Mouse (Mus musculus) hindbrain, embryonic 11.5 days (tissue): ENCODE data around the gene Armc12. TPM values are rescaled to one million over a fixed set of nuclear protein-coding genes. Genes with fewer than 3 reads are reported as not detected.
"Not testable (repeated sequence)": the region's sequence is repeated elsewhere in the genome, so short reads cannot be mapped to it uniquely, and the experiment has no call there.

Experiments
- ATAC-seq: fragments of 200-750 bp; cut with Nextera tagmentation; 2 replicates; pipeline ENCODE4 v1.8.0; 2017; ENCODE audit warnings: mild to moderate bottlenecking, moderate TSS enrichment, moderate library complexity; ENCODE audit not compliant: low FRiP score
- DNase-seq: peaks from one replicate; pipeline ENCODE4 v3.0.0-alpha.2; 2015; ENCODE audit warnings: low spot score
- H3K27ac ChIP-seq: fragments of 300-500 bp; sonication (generic); 2 replicates; pipeline ENCODE4 v1.5.1; 2014; ENCODE audit warnings: mild to moderate bottlenecking, low read depth, low read length
- H3K27me3 ChIP-seq: fragments of 300-500 bp; sonication (generic); 2 replicates; pipeline ENCODE4 v1.6.1; 2014; ENCODE audit warnings: mild to moderate bottlenecking, low read length, moderate library complexity, mixed read lengths; ENCODE audit not compliant: control insufficient read depth, insufficient read depth
- H3K36me3 ChIP-seq: fragments of 300-500 bp; sonication (generic); 2 replicates; pipeline ENCODE4 v1.6.1; 2014; ENCODE audit warnings: mild to moderate bottlenecking, low read length, moderate library complexity, mixed read lengths; ENCODE audit not compliant: control insufficient read depth, insufficient read depth
- H3K4me1 ChIP-seq: fragments of 300-500 bp; sonication (generic); replicated peaks from 2 replicates; pipeline ENCODE4 v1.6.1; 2014; ENCODE audit warnings: low read length, mixed read lengths; ENCODE audit not compliant: control insufficient read depth, insufficient read depth
- H3K4me2 ChIP-seq: fragments of 300-500 bp; sonication (generic); replicated peaks from 2 replicates; pipeline ENCODE4 v1.6.1; 2014; ENCODE audit warnings: mild to moderate bottlenecking, low read depth, low read length
- H3K4me3 ChIP-seq: fragments of 300-500 bp; sonication (generic); 2 replicates; pipeline ENCODE4 v1.5.1; 2014; ENCODE audit warnings: low read depth, low read length
- H3K9ac ChIP-seq: fragments of 300-500 bp; sonication (generic); 2 replicates; pipeline ENCODE4 v1.6.1; 2014; ENCODE audit warnings: low read depth, low read length
- H3K9me3 ChIP-seq: fragments of 300-500 bp; sonication (generic); 2 replicates; pipeline ENCODE4 v1.6.1; 2016; ENCODE audit warnings: low read length; ENCODE audit not compliant: control insufficient read depth
- WGBS: fragments of 180-500 bp; shearing (Covaris S2); extraction: QIAGEN DNeasy Blood & Tissue Kit; methylation state at CpG from one replicate; pipeline ENCODE4 v1.1.7; 2014; 5-methylcytosine and 5-hydroxymethylcytosine counted together
- polyA plus RNA-seq: library from polyadenylated mRNA; unstranded; fragments of >200 nt; fragmentation: Nextera tagmentation; extraction: Ambion mirVana; gene quantifications from 2 replicates; pipeline ENCODE4 v1.2.1, GENCODE M21; 2014

Armc12 gene
- polyA plus RNA-seq, 1 experiment from 2014 or later, result not detected

DNA sequence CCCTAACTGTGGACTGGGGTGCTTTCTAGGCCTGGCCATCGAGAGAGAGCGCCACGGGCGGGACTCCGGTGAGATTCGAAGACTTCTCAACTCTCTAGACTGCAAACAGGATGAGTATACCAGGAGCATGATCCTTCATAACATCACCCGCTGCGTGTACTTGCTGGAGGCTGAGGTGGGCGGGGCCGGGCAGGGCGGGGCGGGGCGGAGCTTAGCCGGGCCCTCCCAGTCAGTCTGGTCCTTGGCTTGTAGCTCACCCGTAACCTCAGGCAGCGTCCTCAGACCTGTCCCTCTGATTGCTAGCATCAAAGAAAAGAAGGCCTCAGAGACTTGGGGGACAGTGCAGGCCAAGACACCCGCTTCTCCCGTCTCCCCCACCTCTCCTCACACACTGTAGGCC is 1.3 kb downstream of the Armc12 start:
- Histone ChIP-seq H3K36me3 (no peaks in the 10 kb centered on the region), H3K9ac (no peak overlapping the region), H3K27ac (no peak overlapping the region), H3K4me1 (no peaks in the 10 kb centered on the region), H3K4me3 (no peak overlapping the region), H3K4me2 (peak overlapping the region; percentile 19; the same call in 1 of the 2 replicates), H3K9me3 (no peaks in the 10 kb centered on the region), H3K27me3 (0 out of 2 replicates have a peak, but pooled peaks cover 3% of the 10 kb centered on the region)
- no peak for ATAC-seq
- peak; percentile 51 for DNase-seq
- 10% methylated on average over 18 of the region's 18 CpGs for WGBS

DNA sequence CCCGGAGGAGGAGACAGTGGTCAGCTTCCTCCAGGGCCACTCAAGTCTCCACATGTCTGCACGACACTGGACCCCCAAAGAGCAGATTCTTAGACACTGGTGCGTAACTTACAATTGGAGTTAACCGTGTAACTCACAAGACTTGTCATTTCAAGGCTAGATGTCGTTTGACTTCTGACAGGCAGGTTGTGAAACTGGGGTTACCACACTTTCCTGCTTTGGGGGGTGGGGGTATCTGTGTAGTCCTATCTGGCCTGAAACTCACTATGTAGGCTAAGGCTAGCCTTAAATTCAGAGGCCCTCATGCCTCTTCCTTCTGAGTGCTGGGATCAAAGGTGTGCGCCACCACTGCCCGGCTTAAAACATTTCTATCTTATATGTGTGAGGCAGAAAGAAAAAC is 2.0 kb downstream of the Armc12 start:
- ATAC-seq, result no peak
- WGBS, result 90% methylated on average over 7 of the region's 7 CpGs
- no peak overlapping the region for H3K4me2 ChIP-seq
- no peaks in the 10 kb centered on the region for H3K9me3 ChIP-seq
- H3K4me1 ChIP-seq, result no peaks in the 10 kb centered on the region
- no peak overlapping the region for H3K4me3 ChIP-seq
- H3K36me3 ChIP-seq, result no peaks in the 10 kb centered on the region
- no peak overlapping the region for H3K9ac ChIP-seq
- 0 out of 2 replicates have a peak, but pooled peaks cover 3% of the 10 kb centered on the region for H3K27me3 ChIP-seq
- no peak overlapping the region for H3K27ac ChIP-seq
- DNase-seq, result no peak

DNA sequence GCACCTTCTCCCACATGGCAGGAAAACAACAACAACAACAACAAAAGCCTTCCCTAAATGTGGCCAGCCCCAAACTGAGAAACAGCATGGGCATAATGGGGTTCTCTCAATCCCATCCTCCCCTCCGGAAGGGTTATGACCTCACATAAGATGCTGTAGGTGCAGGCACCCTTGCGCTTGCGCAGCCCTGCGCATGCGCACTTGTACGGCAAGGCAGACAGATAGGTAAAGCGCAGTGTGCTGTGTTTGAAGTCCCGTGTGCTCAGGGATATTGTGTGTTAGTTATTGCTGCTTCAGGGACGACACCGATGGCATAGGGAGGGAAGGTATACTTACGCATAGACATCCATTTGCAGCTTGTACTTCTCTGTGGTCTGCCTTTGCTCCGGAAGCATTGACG is 2.7 kb downstream of the Armc12 start:
- no peak overlapping the region for H3K4me2 ChIP-seq
- WGBS, result 84% methylated on average over 13 of the region's 13 CpGs
- DNase-seq (no peak), ATAC-seq (no peak)
- H3K4me1 ChIP-seq, result no peaks in the 10 kb centered on the region
- no peak overlapping the region for H3K9ac ChIP-seq
- H3K27ac ChIP-seq, result no peak overlapping the region
- no peaks in the 10 kb centered on the region for H3K36me3 ChIP-seq
- no peaks in the 10 kb centered on the region for H3K9me3 ChIP-seq
- H3K27me3 ChIP-seq, result 0 out of 2 replicates have a peak, but pooled peaks cover 3% of the 10 kb centered on the region
- H3K4me3 ChIP-seq, result no peak overlapping the region

DNA sequence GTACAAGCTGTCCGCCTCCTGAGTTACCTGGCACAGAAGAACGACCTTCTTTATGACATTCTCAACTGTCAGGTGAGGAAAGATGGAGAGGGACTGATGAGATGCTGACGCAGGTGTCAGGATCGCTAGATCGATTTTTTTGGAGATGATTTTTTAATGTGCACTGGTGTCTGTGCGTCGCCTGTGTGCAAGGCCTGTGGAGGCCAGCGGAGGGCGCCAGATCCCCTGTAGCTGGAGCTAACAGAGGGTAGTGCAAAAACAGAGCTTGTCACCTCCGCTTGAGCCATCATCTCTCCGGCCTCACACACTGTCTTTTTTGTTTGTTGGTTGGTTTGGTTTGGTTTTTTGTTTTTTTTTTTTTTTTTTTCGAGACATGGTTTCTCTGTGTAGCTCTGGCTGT is 7.3 kb downstream of the Armc12 start:
- Histone ChIP-seq H3K4me2 (no peak overlapping the region), H3K9ac (no peak overlapping the region), H3K4me3 (no peak overlapping the region), H3K27me3 (no peaks in the 10 kb centered on the region), H3K36me3 (no peaks in the 10 kb centered on the region), H3K27ac (no peak overlapping the region), H3K9me3 (peaks cover 2% of the 10 kb centered on the region; the same call in 1 of the 2 replicates), H3K4me1 (no peaks in the 10 kb centered on the region)
- 49% methylated on average over 12 of the region's 12 CpGs for WGBS
- DNase-seq, result no peak
- ATAC-seq, result no peak

DNA sequence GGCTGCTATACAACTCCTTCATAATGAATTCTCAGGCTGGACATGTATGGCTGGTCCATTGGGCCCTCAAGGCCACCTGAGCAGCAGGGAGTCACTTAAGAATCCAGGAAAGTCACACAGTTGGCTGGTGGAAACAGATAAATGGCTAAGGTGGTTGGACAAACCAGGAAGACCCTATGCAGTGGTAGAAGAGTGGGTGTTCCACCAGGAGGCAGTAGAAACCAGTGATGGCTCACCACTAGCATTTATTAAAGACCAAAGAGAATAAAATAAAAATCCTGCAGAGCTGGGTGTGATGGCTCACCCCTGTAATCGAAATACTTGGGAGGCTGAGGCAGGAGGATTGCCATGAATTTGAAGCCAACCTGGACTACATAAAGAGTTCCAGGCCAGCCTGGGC is 16.3 kb downstream of the Armc12 start:
- DNase-seq (no peak), ATAC-seq (no peak)
- no peak overlapping the region for H3K4me2 ChIP-seq
- no peak overlapping the region for H3K9ac ChIP-seq
- no peak overlapping the region for H3K4me3 ChIP-seq
- H3K27ac ChIP-seq, result no peak overlapping the region
- H3K9me3 ChIP-seq, result no peaks in the 10 kb centered on the region
- H3K36me3 ChIP-seq, result no peaks in the 10 kb centered on the region
- no peaks in the 10 kb centered on the region for H3K4me1 ChIP-seq
- 97% methylated on average over 1 of the region's 1 CpGs for WGBS
- H3K27me3 ChIP-seq, result no peaks in the 10 kb centered on the region

DNA sequence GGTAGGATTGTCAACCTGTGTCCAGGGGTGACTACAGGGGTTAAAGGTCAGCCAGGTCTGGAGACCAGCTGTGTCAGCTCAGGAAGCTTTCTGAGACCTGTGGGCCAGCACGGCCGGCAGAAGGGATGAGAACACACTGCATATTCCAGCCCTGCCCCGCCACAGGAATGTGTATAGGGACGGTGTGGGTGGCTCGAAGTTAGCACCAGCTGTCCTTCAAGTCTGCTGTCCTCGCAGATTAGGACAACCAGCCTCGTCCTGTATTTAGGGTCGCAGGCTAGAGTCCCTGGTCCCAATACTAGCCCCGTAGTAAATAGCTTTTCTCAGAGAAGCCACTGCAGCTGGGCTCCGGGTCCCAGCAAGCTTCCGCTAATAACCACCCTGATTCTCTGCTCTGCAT is 17.9 kb downstream of the Armc12 start:
- H3K27ac ChIP-seq, result no peak overlapping the region
- no peak overlapping the region for H3K4me3 ChIP-seq
- H3K36me3 ChIP-seq, result no peaks in the 10 kb centered on the region
- H3K27me3 ChIP-seq, result no peaks in the 10 kb centered on the region
- no peaks in the 10 kb centered on the region for H3K4me1 ChIP-seq
- H3K4me2 ChIP-seq, result no peak overlapping the region
- ATAC-seq, result no peak
- no peaks in the 10 kb centered on the region for H3K9me3 ChIP-seq
- H3K9ac ChIP-seq, result no peak overlapping the region
- 73% methylated on average over 11 of the region's 11 CpGs for WGBS
- DNase-seq, result no peak

DNA sequence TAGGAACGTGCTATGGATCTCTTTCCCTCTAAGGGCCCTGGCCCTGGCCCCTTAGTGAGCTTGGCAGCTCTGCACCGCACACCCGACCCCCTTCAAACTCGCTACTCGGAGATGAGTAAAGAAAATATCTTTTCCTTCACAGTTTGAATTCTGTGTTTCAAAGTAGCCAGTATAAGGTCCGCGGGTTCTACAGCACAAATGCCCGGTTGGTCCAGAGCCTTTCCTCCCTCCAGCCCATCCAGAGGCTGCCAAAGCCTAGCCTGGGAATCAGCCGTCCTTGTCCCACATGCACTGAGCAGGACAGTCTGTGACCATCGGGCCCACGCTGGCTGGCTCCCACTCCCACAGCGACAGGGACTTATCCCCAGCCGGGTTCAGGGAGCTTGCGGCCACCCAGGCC is 18.5 kb downstream of the Armc12 start, which contains the start of gene Clpsl2:
Gene Clpsl2 (plus strand): TSS at position 301 of the 400 bp plus-strand sequence.
- ATAC-seq (no peak), DNase-seq (no peak)
- H3K4me3 ChIP-seq, result no peak within 1 kb of the TSS
- no peaks in the 10 kb centered on the region for H3K27me3 ChIP-seq
- no peak within 1 kb of the TSS for H3K9ac ChIP-seq
- H3K27ac ChIP-seq, result no peak within 1 kb of the TSS
- no peaks in the 10 kb centered on the region for H3K9me3 ChIP-seq
- 76% methylated on average over 14 of the region's 14 CpGs for WGBS
- no peaks in the 10 kb centered on the region for H3K36me3 ChIP-seq
- H3K4me2 ChIP-seq, result no peak within 1 kb of the TSS
- H3K4me1 ChIP-seq, result no peaks in the 10 kb centered on the region

DNA sequence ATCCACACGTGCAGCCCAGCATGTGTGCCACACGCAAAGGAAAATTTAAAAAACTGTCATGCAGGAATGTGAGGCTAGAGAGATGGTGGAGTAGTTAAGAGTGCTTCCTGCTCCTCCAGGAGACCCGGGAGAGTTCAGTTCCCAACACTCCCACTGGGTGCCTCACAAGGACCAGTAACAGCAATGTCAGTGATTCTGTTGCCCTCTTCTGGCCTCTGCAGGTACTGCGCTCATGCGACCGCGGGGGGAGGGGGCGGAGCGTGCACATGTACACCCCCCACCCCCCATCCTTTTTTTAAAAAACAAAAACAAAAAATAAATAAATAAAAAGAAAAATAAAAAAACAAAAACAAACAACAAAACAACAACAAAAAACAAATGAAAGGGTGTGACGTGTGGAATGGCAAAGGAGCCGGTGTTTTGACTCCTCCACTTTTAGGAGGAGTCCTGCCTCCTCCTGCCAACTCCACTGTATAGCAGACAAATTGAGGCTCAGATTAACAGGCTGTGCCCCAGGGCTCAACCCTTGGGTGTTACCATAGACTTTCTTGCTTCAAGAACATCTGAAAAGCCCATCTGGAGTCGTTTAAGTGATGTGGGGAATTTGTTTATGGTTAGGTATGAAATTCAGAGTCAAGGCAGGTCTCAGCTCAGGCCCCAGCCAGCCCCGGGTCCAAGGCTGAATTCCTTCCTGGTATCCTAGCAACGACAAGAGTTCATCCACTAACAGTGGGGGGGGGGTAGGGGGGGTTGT is 22.6 kb downstream of the Armc12 start:
- DNase-seq, result peak; percentile 78
- Histone ChIP-seq H3K9me3 (no peaks in the 10 kb centered on the region), H3K27me3 (no peaks in the 10 kb centered on the region), H3K4me2 (no peak overlapping the region), H3K9ac (no peak overlapping the region), H3K36me3 (no peaks in the 10 kb centered on the region), H3K4me3 (no peak overlapping the region), H3K27ac (no peak overlapping the region), H3K4me1 (no peaks in the 10 kb centered on the region; the same call in 1 of the 2 replicates)
- 5% methylated on average over 14 of the region's 14 CpGs for WGBS
- ATAC-seq, result no peak

DNA sequence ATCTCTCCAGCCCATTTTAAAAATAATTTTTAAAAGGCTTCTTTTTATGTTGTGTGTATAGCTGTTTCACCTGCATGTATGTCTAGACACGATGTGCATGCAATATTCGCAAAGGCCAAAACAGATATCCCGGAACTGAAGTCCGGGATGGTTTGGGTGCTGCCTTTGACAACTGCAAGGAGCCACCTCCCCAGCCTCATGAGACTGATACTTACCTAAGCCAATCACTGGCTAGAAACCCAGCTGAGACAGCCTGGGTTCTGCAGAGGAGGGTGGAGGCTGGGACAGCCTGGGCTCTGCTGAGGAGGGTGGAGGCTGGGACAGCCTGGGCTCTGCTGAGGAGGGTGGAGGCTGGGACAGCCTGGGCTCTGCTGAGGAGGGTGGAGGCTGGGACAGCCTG is 23.4 kb downstream of the Armc12 start:
- 91% methylated on average over 4 of the region's 4 CpGs for WGBS
- not testable (repeated sequence) for H3K9me3 ChIP-seq, ATAC-seq, H3K4me2 ChIP-seq, H3K36me3 ChIP-seq, H3K9ac ChIP-seq, H3K4me3 ChIP-seq, H3K27ac ChIP-seq, DNase-seq, H3K27me3 ChIP-seq, H3K4me1 ChIP-seq
